Mouse (Mus musculus) cerebellum, postnatal 14 days (tissue): ENCODE data around the gene Kcnk10.

Experiments
- DNase-seq, 2 experiments: peaks; one replicate each; pipeline ENCODE4 v3.0.0; 2021; ENCODE audit warnings: mixed read lengths in 2 of 2

Kcnk10 gene

DNA sequence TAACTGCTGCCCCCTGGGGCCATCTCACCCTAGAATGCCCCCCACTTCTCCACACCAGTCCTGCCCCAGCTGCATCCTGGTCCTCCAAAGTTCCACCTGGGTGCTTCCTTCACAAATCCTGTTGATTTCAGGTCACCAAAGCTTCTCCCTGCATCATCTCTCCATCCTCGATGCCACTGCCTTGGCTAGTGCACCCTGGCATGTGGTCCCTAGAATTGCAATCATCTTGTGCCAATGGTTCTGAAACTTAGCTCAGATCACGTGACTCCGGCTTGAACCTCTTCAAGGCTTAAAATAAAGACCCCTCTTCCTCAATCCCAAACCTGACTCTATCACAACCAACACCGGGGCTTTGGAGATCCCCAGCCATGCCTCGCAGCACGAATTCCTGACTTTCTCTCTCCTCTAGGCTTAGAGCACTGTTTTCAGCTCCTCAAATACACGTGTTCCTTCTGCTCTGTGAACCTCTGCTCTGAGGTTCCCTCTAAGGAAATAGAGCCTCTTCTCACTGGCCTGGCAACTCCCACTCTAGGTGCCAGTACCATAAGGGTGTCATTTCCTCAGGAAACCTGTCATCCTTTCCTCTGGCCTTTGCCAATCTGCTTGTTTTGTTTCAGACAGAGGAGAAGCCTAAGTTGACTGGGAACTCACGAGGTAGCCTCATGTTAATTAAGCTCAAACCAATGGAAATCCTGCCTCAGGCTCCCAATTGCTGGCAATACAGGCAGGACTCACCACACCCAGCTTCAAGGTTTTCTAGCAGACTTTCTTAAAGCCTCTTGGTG is 6.0 kb downstream of the Kcnk10 start:
- peak; percentile 36 to 61 for DNase-seq

DNA sequence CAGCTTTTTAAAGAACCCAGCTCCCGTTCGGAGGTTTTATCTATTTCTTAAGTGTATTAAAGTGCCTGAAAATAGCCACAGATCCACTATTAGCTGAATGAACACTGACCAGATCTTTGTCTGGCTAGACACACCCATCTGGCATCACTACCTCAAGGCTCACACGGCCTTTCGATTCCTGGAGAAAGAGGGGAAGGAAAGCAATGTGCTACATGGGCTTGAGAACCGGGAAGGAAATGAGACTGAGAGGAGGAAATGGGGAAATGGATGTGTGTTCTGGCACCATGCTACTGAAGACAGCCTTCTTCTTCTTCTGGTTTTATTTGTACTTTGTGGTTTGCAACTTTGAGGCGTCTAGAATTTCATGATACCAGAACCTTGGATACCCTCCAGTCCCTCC is 8.7 kb downstream of the Kcnk10 start:
- peak in 1 of 2 experiments; percentile 5 for DNase-seq

DNA sequence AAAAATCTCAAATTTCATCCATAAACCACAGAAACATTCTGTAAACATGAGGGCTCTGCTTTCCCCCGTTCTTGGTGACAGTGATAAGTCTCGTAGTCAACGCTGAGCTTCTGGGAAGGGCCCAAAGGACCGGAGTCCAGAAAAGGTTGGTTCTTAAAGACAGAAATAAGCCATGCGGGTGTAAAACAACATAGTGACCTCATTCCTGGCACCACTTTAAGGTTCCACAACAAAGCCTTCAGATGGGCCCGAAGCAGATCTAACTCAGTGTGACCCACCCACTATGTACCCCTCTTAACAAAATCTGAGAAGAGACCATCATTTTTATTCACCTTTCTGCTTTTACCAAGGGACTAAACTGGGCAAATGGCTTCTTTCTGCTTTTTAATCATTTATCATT is 10.2 kb downstream of the Kcnk10 start:
- peak in 1 of 2 experiments; percentile 15 for DNase-seq

GRCm38 (mm10) chr12:98564383-98564782 is 13.7 kb downstream of the Kcnk10 start:
- DNase-seq = no peak

DNA sequence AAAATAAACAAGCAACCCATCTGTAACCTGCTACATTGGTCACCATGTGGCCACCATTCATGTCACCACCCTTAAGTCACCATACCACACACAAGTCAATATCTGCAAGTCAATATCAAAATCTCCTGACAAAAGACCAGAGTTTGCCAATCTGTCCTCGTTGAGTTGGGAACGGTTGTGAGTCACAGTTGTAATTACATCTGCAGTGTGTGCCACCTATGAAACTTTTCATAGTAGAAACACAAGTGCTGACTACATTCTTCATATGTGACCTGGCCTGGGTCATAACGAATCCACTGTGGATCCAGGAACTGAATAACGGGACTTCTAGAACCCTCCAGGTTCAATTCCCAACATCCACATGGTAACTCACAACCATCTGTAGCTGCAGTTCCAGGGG is 14.8 kb downstream of the Kcnk10 start:
- no peak for DNase-seq

GRCm38 (mm10) chr12:98562341-98562977 is 15.7 kb downstream of the Kcnk10 start:
- DNase-seq = no peak

- DNase-seq = peak; percentile 56 to 62
Measured at GRCm38 (mm10) chr12:98560038-98560437, 18.1 kb downstream of the Kcnk10 start.

DNA sequence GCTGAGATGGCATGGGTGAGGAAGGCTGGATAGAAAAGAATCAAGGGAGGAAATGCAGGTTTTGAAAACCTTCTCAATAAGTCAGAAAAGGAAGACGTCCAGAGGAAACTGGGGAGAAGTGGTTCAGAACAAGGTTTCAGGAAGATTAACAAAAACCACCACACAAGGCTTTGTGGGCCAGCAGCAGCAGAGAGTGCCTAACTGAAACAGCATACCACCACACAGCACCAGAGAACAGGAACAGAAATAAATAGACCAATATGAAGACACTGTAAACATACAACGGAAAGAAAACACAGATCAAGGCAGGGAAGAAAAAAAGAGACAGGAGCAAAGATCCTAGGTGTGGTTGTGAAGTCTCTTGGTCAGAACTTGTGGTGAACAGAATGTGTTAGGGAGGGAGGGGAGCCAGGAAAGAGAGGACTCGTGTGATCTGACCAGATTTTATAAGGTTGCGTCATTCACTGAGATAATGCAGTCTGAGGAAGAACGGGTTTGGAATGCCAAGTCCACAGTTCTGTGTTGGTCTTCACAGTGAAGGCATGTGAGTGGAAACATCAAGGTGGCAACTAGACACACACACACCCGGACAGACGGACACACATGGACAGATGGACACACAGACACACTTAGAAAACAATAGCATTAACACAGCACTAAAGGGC is 21.0 kb downstream of the Kcnk10 start:
- no peak for DNase-seq

DNA sequence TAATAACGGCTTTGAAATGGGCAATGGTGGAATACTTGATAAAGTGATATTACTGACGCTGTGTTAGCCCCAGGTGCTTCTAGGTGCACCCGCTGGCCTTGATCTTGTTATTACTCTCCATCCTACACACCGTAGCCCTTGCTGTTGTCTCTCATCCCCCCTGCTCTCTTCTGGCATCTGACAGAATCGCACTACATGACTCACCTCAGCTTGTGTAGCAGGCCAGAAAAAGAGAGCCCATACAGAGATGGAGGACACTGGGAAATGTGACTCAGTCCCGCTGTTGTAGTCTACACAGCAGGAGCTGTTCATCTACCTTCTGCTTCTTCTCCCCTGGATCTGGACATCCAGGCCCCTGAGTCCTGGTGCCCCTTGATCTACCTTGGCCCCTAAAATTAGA is 28.1 kb downstream of the Kcnk10 start:
- peak in 1 of 2 experiments; percentile 66 for DNase-seq

- peak; percentile 92 to 93 for DNase-seq
Measured at GRCm38 (mm10) chr12:98548141-98548540, 30.0 kb downstream of the Kcnk10 start.

- peak; percentile 80 to 86 for DNase-seq
Measured at GRCm38 (mm10) chr12:98545875-98546274, 32.2 kb downstream of the Kcnk10 start.

DNA sequence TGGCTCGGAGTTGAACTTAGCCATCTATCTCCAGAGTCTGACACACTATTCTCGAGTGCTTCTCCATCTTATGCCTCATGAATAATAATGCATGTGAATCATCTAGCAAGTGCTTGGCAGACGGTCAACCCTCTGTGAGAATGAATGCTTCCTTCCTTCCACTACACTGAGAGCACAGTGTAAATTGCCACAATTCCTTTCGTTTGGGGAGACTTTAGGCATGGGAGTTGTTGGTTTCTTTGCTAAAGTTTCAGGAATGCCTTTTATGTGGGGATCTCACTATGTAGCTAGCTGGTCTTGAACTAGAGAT is 32.9 kb downstream of the Kcnk10 start:
- DNase-seq = peak; percentile 41 to 48

- DNase-seq = no peak
Measured at GRCm38 (mm10) chr12:98544545-98545250, 33.4 kb downstream of the Kcnk10 start.

DNA sequence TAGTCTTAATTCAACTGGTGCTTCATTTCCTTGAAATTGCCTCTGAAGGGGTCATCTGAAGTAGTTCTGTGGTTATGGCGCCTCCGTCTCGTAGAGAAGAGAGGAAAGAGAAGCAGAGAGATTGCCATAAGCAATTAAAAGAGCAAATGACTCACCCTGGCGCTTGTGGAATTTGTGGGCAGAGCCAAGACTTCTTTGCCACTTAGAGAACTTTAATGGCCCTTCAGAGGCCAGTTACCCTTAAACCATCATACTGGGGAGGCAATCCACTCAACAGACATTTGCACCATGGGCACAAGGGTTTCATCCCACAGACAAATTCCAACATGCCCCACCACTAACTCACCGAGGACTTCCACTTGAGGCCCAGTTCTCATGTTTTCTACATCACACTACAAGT is 41.4 kb downstream of the Kcnk10 start:
- no peak for DNase-seq

DNA sequence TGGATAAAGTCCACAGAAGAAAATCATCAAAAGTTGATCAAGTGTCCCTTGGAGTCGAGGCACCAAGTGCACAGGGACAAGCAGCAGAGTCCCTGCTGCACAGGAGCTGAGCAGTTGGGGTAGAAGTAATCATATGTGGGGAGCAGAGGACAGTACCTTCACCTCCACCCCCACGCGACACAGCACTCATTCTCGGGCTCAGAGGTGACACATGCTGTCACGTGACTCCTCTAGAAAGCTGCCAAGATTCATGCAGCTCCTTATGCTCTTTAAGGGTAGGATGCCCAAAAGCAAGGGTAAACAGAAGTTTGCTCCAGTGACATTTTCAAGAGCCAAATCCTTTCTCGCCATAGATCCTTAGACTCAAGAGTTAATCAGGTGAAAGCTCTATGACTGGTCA is 42.1 kb downstream of the Kcnk10 start:
- peak; percentile 60 to 70 for DNase-seq

DNA sequence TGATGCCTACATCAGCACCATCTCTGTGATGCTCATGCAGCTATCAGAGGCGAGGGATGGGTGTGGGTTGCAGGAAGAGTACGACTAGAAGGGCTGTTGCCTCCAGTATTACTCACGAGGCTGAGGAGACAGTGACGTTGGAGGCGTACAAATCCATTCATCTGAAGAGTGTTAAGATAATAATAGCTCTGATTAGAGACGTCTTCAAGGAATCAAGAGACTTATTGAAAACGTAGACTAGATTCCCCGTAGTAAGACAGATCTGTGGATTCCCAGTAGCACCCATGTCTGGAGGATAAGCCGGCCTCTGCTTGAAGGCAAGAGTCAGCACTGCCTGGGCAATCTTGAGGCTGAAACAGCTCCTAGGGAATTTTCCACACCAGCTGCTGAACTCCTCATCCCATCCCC is 42.6 kb downstream of the Kcnk10 start:
- DNase-seq = peak in 1 of 2 experiments; percentile 28

- DNase-seq = no peak
Measured at GRCm38 (mm10) chr12:98528635-98529034, 49.5 kb downstream of the Kcnk10 start.

- DNase-seq = peak; percentile 58 to 60
Measured at GRCm38 (mm10) chr12:98525361-98525760, 52.7 kb downstream of the Kcnk10 start.

DNA sequence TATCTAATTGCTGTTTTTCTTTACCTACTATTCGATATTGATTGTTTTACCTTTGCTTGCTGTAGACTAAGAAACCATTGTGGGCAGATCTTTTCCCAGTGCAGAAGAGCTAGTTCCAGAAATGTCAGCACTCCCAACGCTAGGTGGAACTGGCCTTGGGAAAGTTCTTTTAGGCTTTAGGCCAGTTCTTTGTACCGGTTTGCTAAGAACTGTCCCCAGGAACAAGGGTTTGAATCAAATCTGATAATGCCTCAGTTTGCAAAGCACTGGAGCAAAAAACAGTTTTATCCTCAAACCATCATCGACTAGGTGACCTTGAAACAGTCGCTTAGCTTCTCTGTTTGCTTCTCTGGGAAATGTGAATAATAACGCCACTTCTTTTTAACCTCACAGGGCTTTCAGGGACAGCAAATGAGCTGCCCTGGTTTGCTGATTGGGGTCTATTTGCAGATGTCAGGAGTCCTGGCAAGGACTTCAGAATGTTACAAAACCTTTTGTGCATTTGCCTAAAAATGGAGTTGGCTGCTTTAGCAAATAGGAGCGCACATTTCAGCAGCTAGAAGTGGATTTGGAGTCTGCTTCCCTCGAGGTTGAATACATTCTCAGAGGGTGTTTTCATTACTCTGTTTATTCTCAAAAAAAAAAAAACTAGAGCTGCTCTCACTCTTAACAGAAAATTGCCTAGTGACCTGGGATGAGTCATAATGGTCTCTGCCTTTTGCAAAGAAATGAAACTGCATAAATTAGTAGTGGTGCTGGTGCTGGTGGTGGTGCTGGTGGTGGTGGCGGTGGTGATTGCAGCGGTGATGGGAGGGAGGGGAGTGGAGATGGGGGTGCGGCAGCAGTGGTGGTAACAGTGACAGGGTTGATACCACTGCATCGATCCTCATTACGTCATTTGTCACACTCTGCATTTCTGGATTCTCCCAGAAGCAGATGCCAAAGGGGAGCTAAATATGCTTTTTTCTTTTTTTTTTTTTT is 53.5 kb downstream of the Kcnk10 start:
- DNase-seq = peak in 1 of 2 experiments; percentile 25

GRCm38 (mm10) chr12:98521311-98521710 is 56.8 kb downstream of the Kcnk10 start:
- no peak for DNase-seq

- no peak for DNase-seq
Measured at GRCm38 (mm10) chr12:98520568-98520931, 57.6 kb downstream of the Kcnk10 start.
